Mouse (Mus musculus) myocyte (in vitro differentiated cells): Measurements from ENCODE around the gene Elk3.

Experiments
- CEBPB ChIP-seq: IDR thresholded peaks from 2 replicates; pipeline ENCODE4 v1.6.1; 2011; ENCODE audit warnings: mild to moderate bottlenecking, moderate library complexity; ENCODE audit not compliant: poor library complexity, insufficient read depth, severe bottlenecking
- E2F4 ChIP-seq: IDR thresholded peaks from one replicate; pipeline ENCODE4 v1.6.1; 2011; ENCODE audit warnings: mild to moderate bottlenecking, control low read depth, moderate library complexity; ENCODE audit not compliant: insufficient read depth
- MAX ChIP-seq: IDR thresholded peaks from one replicate; pipeline ENCODE4 v1.6.1; 2011; ENCODE audit warnings: low read depth, mild to moderate bottlenecking, control low read depth
- MYOD1 ChIP-seq, 3 experiments: IDR thresholded peaks; one replicate each; pipeline ENCODE4 v1.6.1; 2011; ENCODE audit warnings: control low read depth in 2 of 3, low read depth in 2 of 3, mild to moderate bottlenecking in 2 of 3, moderate library complexity in 1 of 3; ENCODE audit not compliant: insufficient read length in 2 of 3, control insufficient read depth in 1 of 3
- POLR2A ChIP-seq: IDR thresholded peaks from one replicate; pipeline ENCODE4 v1.6.1; 2011; ENCODE audit warnings: low read depth, mild to moderate bottlenecking, control low read depth, moderate library complexity; ENCODE audit not compliant: insufficient read length
- POLR2AphosphoS2 ChIP-seq: IDR thresholded peaks from one replicate; pipeline ENCODE4 v1.6.1; 2011; ENCODE audit warnings: low read depth, control low read depth; ENCODE audit not compliant: insufficient read length
- REST ChIP-seq: IDR thresholded peaks from one replicate; pipeline ENCODE4 v1.6.1; 2011; ENCODE audit warnings: mild to moderate bottlenecking, control low read depth, moderate library complexity; ENCODE audit not compliant: insufficient read depth, insufficient read length
- SRF ChIP-seq: IDR thresholded peaks from one replicate; pipeline ENCODE4 v1.6.1; 2011; ENCODE audit warnings: low read depth; ENCODE audit not compliant: control insufficient read depth, insufficient read length
- TCF12 ChIP-seq: IDR thresholded peaks from one replicate; pipeline ENCODE4 v1.6.1; 2011; ENCODE audit warnings: mild to moderate bottlenecking, control low read depth; ENCODE audit not compliant: poor library complexity, insufficient read depth, severe bottlenecking

GRCm38 (mm10) chr10:93261981-93262499, 48.9 kb downstream of the Elk3 start:
- TF ChIP-seq TCF12 (no peak), MAX (no peak), POLR2AphosphoS2 (no peak), REST (no peak), E2F4 (no peak), POLR2A (no peak), MYOD1 (IDR thresholded peaks at IDR 0.05; ENCODE audit: control insufficient read depth in 1 of 3, insufficient read length in 2 of 3, low read depth in 2 of 3) (no peak), CEBPB (no peak), SRF (no peak)
